Mouse (Mus musculus): Measurements from ENCODE around the gene Fam71e1. TPM values are rescaled to one million over a fixed set of nuclear protein-coding genes. Genes with fewer than 3 reads are reported as not detected.

The Fam71e1 gene
- total and polyA plus RNA-seq, 3 experiments: 1.2 to 2.0 TPM; not detected in 1

GRCm38 (mm10) chr7:44526414-44527154 is 30.2 kb downstream of the Fam71e1 start:
- Histone ChIP-seq H3K79me2 (ENCODE audit: control insufficient read depth, insufficient read depth, low read length, poor library complexity) (no peaks in the 10 kb centered on the region; the same call in 1 of the 2 replicates), H3K36me3 (ENCODE audit: control insufficient read depth in 1 of 2, insufficient read depth in 2 of 2, low read length in 2 of 2) (0 out of 4 replicates have a peak, but pooled peaks cover 0 to 2% of the 10 kb centered on the region in 2 experiments), H3K4me3 (ENCODE audit: control insufficient read depth in 1 of 2, insufficient read depth in 1 of 2, low read depth in 2 of 2, low read length in 2 of 2) (no peak overlapping the region), H3K27me3 (ENCODE audit: control insufficient read depth in 1 of 2, insufficient read depth in 2 of 2, low read length in 2 of 2) (peaks cover 0 to 1% of the 10 kb centered on the region in 2 experiments; a peak in 2 of 4 replicates), H3K27ac (ENCODE audit: control insufficient read depth, low read depth, low read length) (no peak overlapping the region), H3K9me3 (replicated peaks; ENCODE audit: insufficient read depth, low read length) (no peaks in the 10 kb centered on the region), H3K9ac (ENCODE audit: control insufficient read depth, low read depth, low read length, poor library complexity, severe bottlenecking) (no peak overlapping the region), H3K4me1 (ENCODE audit: control insufficient read depth in 1 of 2, insufficient read depth in 2 of 2, low read length in 2 of 2) (peaks cover 0 to 6% of the 10 kb centered on the region in 2 experiments; a peak in 2 of 4 replicates)
- no peak for DNase-seq (ENCODE audit: low read depth, low spot score)
- TF ChIP-seq ZC3H11A (IDR thresholded peaks at IDR 0.05; ENCODE audit: low read depth, low read length): no peak
- no peak for TF ChIP-seq KAT2A (conservative IDR thresholded peaks at IDR 0.05; ENCODE audit: low read depth, low read length)
- TF ChIP-seq GATA1 (IDR thresholded peaks at IDR 0.05; ENCODE audit: low read depth, low read length): no peak

GRCm38 (mm10) chr7:44527483-44528398 is 31.4 kb downstream of the Fam71e1 start:
- 0 out of 4 replicates have a peak, but pooled peaks cover 0 to 2% of the 10 kb centered on the region in 2 experiments for H3K36me3 ChIP-seq (ENCODE audit: control insufficient read depth in 1 of 2, insufficient read depth in 2 of 2, low read length in 2 of 2)
- no peaks in the 10 kb centered on the region; the same call in 1 of the 2 replicates for H3K79me2 ChIP-seq (ENCODE audit: control insufficient read depth, insufficient read depth, low read length, poor library complexity)
- H3K9me3 ChIP-seq (replicated peaks; ENCODE audit: insufficient read depth, low read length): no peaks in the 10 kb centered on the region
- peaks cover 0 to 6% of the 10 kb centered on the region in 2 experiments; a peak in 2 of 4 replicates for H3K4me1 ChIP-seq (ENCODE audit: control insufficient read depth in 1 of 2, insufficient read depth in 2 of 2, low read length in 2 of 2)
- peak; percentile 95 for DNase-seq (ENCODE audit: low read depth, low spot score)
- H3K4me3 ChIP-seq (ENCODE audit: control insufficient read depth in 1 of 2, insufficient read depth in 1 of 2, low read depth in 2 of 2, low read length in 2 of 2): peak overlapping the region; percentile 59 to 69
- H3K27ac ChIP-seq (ENCODE audit: control insufficient read depth, low read depth, low read length): peak overlapping the region; percentile 62
- TF ChIP-seq GATA1 (IDR thresholded peaks at IDR 0.05; ENCODE audit: low read depth, low read length): no peak
- peak; percentile 46 for TF ChIP-seq TCF12 (IDR thresholded peaks at IDR 0.05; ENCODE audit: low read depth, low read length)
- TF ChIP-seq NELFE (IDR thresholded peaks at IDR 0.05; ENCODE audit: low read depth, low read length): peak; percentile 81
- peak; percentile 68; the same call in 1 of the 2 replicates for TF ChIP-seq USF1 (IDR thresholded peaks at IDR 0.05; ENCODE audit: low read depth, low read length)
- peak; percentile 88 for TF ChIP-seq MAZ (IDR thresholded peaks at IDR 0.05; ENCODE audit: low read depth, low read length)
- peak; percentile 73 to 80 for TF ChIP-seq POLR2A (IDR thresholded peaks at IDR 0.05; ENCODE audit: control insufficient read depth in 1 of 2, insufficient read depth in 1 of 2, low read depth in 1 of 2, low read length in 2 of 2, poor library complexity in 1 of 2)
- no peak for TF ChIP-seq CHD2 (IDR thresholded peaks at IDR 0.05; ENCODE audit: low read length)
- peak; percentile 64 for TF ChIP-seq SMC3 (IDR thresholded peaks at IDR 0.05; ENCODE audit: low read depth, low read length)
- no peak for TF ChIP-seq USF2 (IDR thresholded peaks at IDR 0.05; ENCODE audit: borderline replicate concordance in 1 of 2, insufficient read depth in 1 of 2, low read depth in 1 of 2, low read length in 2 of 2)
- no peak for TF ChIP-seq CHD1 (IDR thresholded peaks at IDR 0.05; ENCODE audit: low read depth, low read length)
- TF ChIP-seq CTCF (IDR thresholded peaks at IDR 0.05 in 2 of 3, conservative IDR thresholded peaks at IDR 0.05 in 1 of 3; ENCODE audit: control insufficient read depth in 1 of 3, insufficient read depth in 1 of 3, low read depth in 2 of 3, low read length in 3 of 3, poor library complexity in 1 of 3, severe bottlenecking in 1 of 3): peak; percentile 69 to 80 (median 80)
- peak; percentile 43; the same call in 1 of the 2 replicates for TF ChIP-seq TBP (IDR thresholded peaks at IDR 0.05; ENCODE audit: low read depth, low read length)
- no peak for TF ChIP-seq ZKSCAN1 (IDR thresholded peaks at IDR 0.05; ENCODE audit: low read depth, low read length)
- peak; percentile 82; the same call in 1 of the 2 replicates for TF ChIP-seq POLR2AphosphoS2 (IDR thresholded peaks at IDR 0.05; ENCODE audit: low read length)
- TF ChIP-seq NRF1 (IDR thresholded peaks at IDR 0.05; ENCODE audit: insufficient read depth, low read depth, low read length, poor library complexity, severe bottlenecking): peak; percentile 82
- no peak for TF ChIP-seq MEF2A (IDR thresholded peaks at IDR 0.05; ENCODE audit: extremely low read depth, insufficient replicate concordance, low read depth, low read length, poor library complexity, severe bottlenecking)
- TF ChIP-seq E2F4 (IDR thresholded peaks at IDR 0.05; ENCODE audit: borderline replicate concordance, low read depth, low read length): no peak
- TF ChIP-seq RAD21 (IDR thresholded peaks at IDR 0.05; ENCODE audit: low read depth, low read length): peak; percentile 49
- TF ChIP-seq MXI1 (IDR thresholded peaks at IDR 0.05; ENCODE audit: low read depth, low read length): peak; percentile 71
- TF ChIP-seq SIN3A (IDR thresholded peaks at IDR 0.05; ENCODE audit: low read length): peak; percentile 42; the same call in 1 of the 2 replicates
- peak overlapping the region; percentile 79 for H3K9ac ChIP-seq (ENCODE audit: control insufficient read depth, low read depth, low read length, poor library complexity, severe bottlenecking)
- H3K27me3 ChIP-seq (ENCODE audit: control insufficient read depth in 1 of 2, insufficient read depth in 2 of 2, low read length in 2 of 2): peaks cover 0 to 1% of the 10 kb centered on the region in 2 experiments; a peak in 1 of 4 replicates
